Mouse (Mus musculus) embryonic facial prominence, embryonic 11.5 days (tissue): Measurements from ENCODE around the gene Ddx39b. TPM values are rescaled to one million over a fixed set of nuclear protein-coding genes. Genes with fewer than 3 reads are reported as not detected.
A peak's percentile ranks its signal among the peaks of the same experiment; 100 is the strongest.
"Not testable (repeated sequence)": the region's sequence is repeated elsewhere in the genome, so short reads cannot be mapped to it uniquely, and the experiment has no call there.

ENCODE experiments used
- ATAC-seq: fragments of 200-750 bp; cut with Nextera tagmentation; replicated peaks from 2 replicates; pipeline ENCODE4 v1.8.0; 2017; ENCODE audit warnings: low read depth; ENCODE audit not compliant: insufficient number of reproducible peaks, low FRiP score, low TSS enrichment
- DNase-seq: peaks from one replicate; pipeline ENCODE4 v3.0.0-alpha.2; 2015; ENCODE audit warnings: low spot score
- H3K27ac ChIP-seq: fragments of 300-500 bp; sonication (generic); replicated peaks from 2 replicates; pipeline ENCODE4 v1.5.1; 2014; ENCODE audit warnings: mild to moderate bottlenecking, low read depth, low read length, control low read depth
- H3K27me3 ChIP-seq: fragments of 300-500 bp; sonication (generic); 2 replicates; pipeline ENCODE4 v1.6.1; 2014; ENCODE audit warnings: mild to moderate bottlenecking, low read length, moderate library complexity, mixed read lengths; ENCODE audit not compliant: control insufficient read depth, insufficient read depth
- H3K36me3 ChIP-seq: fragments of 300-500 bp; sonication (generic); replicated peaks from 2 replicates; pipeline ENCODE4 v1.6.1; 2014; ENCODE audit warnings: low read depth, mild to moderate bottlenecking, low read length, moderate library complexity, mixed read lengths; ENCODE audit not compliant: control insufficient read depth, insufficient read depth
- H3K4me1 ChIP-seq: fragments of 300-500 bp; sonication (generic); 2 replicates; pipeline ENCODE4 v1.6.1; 2014; ENCODE audit warnings: low read length, mixed read lengths; ENCODE audit not compliant: control insufficient read depth, insufficient read depth
- H3K4me2 ChIP-seq: fragments of 300-500 bp; sonication (generic); 2 replicates; pipeline ENCODE4 v1.6.1; 2014; ENCODE audit warnings: low read depth, mild to moderate bottlenecking, control low read depth, low read length, moderate library complexity
- H3K4me3 ChIP-seq: fragments of 300-500 bp; sonication (generic); 2 replicates; pipeline ENCODE4 v1.5.1; 2014; ENCODE audit warnings: low read depth, low read length, control low read depth
- H3K9ac ChIP-seq: fragments of 300-500 bp; sonication (generic); replicated peaks from 2 replicates; pipeline ENCODE4 v1.6.1; 2014; ENCODE audit warnings: mild to moderate bottlenecking, control low read depth, low read length
- H3K9me3 ChIP-seq: fragments of 300-500 bp; sonication (generic); replicated peaks from 2 replicates; pipeline ENCODE4 v1.6.1; 2016; ENCODE audit warnings: mild to moderate bottlenecking, low read length, inconsistent platforms, mixed read lengths; ENCODE audit not compliant: control insufficient read depth
- WGBS: fragments of 180-500 bp; shearing (Covaris S2); extraction: QIAGEN DNeasy Blood & Tissue Kit; methylation state at CpG from one replicate; pipeline ENCODE4 v1.1.7; 2014; 5-methylcytosine and 5-hydroxymethylcytosine counted together
- polyA plus RNA-seq: library from polyadenylated mRNA; unstranded; fragments of >200 nt; fragmentation: Nextera tagmentation; extraction: Ambion mirVana; gene quantifications from 2 replicates; pipeline ENCODE4 v1.2.1, GENCODE M21; 2014

Ddx39b gene
- polyA plus RNA-seq, 1 experiment from 2014 or later = 664 TPM

DNA sequence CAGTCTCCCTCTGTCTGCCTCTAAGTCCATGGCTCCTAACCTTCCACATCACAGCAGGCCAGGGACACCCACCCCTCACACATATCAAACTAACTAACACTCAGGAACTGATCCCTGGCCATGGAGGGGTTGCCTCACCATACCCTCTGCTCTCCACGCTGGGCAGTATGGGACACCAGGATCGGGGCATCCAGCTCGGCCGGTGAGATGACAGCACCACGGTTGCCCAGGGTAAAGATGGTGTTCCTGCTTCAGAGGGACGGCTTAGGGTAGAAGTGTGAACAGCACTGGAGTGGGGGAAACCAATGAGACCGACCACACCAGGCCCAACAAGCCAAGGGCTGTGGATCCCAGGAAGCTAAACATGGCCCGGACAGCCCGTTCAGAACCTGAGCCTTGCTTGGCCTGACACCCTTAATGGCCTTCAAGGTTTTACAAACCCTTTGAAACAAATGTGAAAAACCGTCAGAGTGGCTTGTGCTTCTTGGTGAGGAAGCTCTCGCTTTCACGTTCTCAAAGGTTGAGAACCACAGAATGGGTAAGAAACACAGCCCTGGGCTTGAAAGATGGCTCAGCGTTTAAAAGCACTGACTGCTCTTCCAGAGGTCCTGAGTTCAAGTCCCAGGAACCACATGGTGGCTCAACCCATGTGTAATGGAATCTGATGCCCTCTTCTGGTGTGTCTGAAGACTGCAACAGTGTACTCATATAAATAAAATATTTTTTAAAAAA, 37.6 kb downstream of the Ddx39b start:
- no peaks in the 10 kb centered on the region for H3K4me1 ChIP-seq
- DNase-seq (no peak), ATAC-seq (no peak)
- no peak overlapping the region for H3K4me3 ChIP-seq
- no peak overlapping the region for H3K4me2 ChIP-seq
- H3K9ac ChIP-seq = no peak overlapping the region
- 88% methylated on average over 13 of the region's 13 CpGs for whole genome bisulfite sequencing
- H3K36me3 ChIP-seq = no peaks in the 10 kb centered on the region
- H3K27ac ChIP-seq = no peak overlapping the region
- H3K9me3 ChIP-seq = no peaks in the 10 kb centered on the region
- H3K27me3 ChIP-seq = no peaks in the 10 kb centered on the region

DNA sequence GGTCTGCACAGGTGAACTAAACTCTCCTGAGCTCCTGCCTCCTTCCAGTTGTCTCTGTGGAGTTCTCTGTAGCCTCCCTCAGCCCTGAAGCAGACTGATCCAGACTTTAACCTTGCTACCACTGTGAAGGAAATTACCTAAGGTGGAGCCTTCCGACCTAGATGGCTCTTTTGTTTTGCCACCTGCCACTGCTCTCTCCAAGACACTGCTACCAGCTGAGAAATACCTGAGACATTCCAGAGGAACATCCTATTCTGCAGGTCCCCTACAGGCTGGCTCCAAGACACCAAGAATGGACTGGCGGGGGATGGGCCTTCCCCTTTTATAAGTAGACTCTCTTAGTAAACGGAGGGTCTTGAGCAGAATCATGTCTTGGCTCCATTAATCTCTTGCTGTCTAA, 38.7 kb downstream of the Ddx39b start:
- no peaks in the 10 kb centered on the region for H3K27me3 ChIP-seq
- DNase-seq (no peak), ATAC-seq (no peak)
- H3K4me3 ChIP-seq = no peak overlapping the region
- no peaks in the 10 kb centered on the region for H3K36me3 ChIP-seq
- no peak overlapping the region for H3K9ac ChIP-seq
- no peak overlapping the region for H3K4me2 ChIP-seq
- H3K4me1 ChIP-seq = no peaks in the 10 kb centered on the region
- H3K9me3 ChIP-seq = no peaks in the 10 kb centered on the region
- 71% methylated on average over 3 of the region's 3 CpGs for WGBS
- H3K27ac ChIP-seq = no peak overlapping the region

DNA sequence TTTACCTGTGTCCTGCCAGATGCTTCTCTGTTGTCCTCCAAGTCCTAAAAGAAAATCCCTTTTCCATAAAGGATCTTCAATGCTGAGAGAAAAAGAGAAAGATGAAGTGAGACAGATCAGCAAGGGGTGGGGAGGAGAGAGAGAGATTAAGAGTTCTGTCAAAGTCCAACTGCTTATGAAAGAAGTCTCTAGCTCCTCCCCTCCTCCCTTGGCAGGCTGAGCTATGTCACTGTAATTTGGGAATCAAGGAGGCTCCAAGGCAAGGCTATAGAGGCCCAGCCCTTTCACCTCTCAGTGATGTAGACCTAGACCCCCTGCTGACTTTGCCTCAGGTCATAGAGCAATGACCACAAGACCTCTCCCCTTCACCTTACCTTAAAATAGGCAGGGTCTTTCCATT, 43.9 kb downstream of the Ddx39b start:
- no peak overlapping the region for H3K27ac ChIP-seq
- DNase-seq = no peak
- H3K4me3 ChIP-seq = no peak overlapping the region
- H3K36me3 ChIP-seq = no peaks in the 10 kb centered on the region
- H3K9me3 ChIP-seq = no peaks in the 10 kb centered on the region
- H3K9ac ChIP-seq = no peak overlapping the region
- no peak for ATAC-seq
- no peaks in the 10 kb centered on the region for H3K4me1 ChIP-seq
- no peak overlapping the region for H3K4me2 ChIP-seq
- no peaks in the 10 kb centered on the region for H3K27me3 ChIP-seq

GRCm38 (mm10) chr17:35295796-35296195, 54.2 kb downstream of the Ddx39b start:
- not testable (repeated sequence) for H3K27ac ChIP-seq, H3K9me3 ChIP-seq, H3K4me2 ChIP-seq, ATAC-seq, H3K4me1 ChIP-seq, H3K27me3 ChIP-seq, H3K4me3 ChIP-seq, H3K9ac ChIP-seq, H3K36me3 ChIP-seq
- peak; percentile 57 for DNase-seq
- 3% methylated on average over 5 of the region's 5 CpGs for WGBS

DNA sequence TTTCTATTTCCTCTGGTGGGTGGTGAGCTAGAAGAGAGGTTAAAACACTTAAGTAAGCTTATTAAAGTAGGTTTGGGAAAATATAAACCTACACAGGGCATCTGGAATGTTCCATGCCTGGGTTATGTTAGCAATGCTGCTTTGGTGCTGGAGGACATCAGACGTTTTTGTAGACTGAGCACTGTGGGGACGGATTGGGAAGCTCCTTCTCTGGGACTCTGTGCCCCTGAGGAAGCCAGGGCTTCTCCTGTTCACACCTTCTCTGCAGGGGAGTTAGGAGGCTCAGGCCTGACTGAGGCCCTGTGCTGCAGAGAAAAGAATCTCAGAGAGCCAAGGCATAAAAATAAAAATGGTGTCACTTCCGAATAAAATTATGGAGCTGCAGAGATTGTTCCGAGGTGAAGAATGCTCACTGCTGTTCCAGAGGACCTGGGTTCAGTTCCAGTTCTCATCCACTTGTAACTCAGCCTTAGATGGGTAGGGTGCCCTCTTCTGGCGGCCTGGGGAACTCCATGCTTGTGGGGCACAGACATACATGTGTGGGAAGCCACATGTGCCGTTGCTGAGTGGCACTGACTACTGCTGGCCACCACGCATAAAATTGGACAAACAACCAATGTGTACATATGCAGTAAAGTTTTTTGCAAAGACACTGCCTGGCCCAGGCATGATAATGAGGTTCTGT, 58.9 kb downstream of the Ddx39b start:
- H3K4me3 ChIP-seq, H3K27me3 ChIP-seq, ATAC-seq, H3K36me3 ChIP-seq, H3K9me3 ChIP-seq, DNase-seq, H3K4me2 ChIP-seq, H3K27ac ChIP-seq, H3K9ac ChIP-seq, H3K4me1 ChIP-seq: not testable (repeated sequence)
- 85% methylated on average over 7 of the region's 7 CpGs for WGBS

DNA sequence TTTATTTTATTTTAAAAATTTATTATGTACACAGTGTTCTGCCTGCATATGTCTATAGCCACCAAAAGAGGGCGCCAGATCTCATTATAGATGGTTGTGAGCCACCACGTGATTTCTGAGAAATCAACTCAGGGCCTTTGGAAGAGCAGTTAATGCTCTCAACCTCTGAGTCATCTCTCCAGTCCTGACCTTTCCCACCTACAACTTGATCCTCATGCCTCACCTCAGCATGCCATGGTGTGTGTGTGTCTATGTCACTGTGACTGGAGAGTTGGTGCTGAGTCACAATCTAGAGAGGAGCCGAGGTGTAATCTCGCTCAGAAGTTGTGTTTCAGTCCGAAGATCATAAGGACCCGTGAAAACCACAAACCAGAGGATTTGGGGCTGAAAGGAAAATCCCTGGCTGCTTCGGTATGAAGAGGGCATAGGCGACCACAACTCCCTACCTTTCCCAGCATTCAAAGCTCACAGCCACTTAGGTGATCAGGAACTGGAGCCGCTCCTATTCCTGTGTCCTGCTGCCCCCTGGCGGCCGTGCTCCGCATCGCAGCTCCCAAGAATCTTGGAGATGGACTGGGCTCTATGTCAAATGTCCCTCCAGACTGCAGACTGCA, 60.2 kb downstream of the Ddx39b start:
- Histone ChIP-seq H3K36me3 (no peaks in the 10 kb centered on the region), H3K27ac (no peak overlapping the region), H3K4me1 (no peaks in the 10 kb centered on the region), H3K27me3 (no peaks in the 10 kb centered on the region), H3K4me3 (no peak overlapping the region), H3K9ac (no peak overlapping the region), H3K9me3 (no peaks in the 10 kb centered on the region), H3K4me2 (no peak overlapping the region)
- DNase-seq (peak; percentile 78), ATAC-seq (no peak)
- 27% methylated on average over 13 of the region's 13 CpGs for WGBS

GRCm38 (mm10) chr17:35303271-35303670, 61.7 kb downstream of the Ddx39b start:
- WGBS = 72% methylated on average over 2 of the region's 2 CpGs
- no peak for ATAC-seq

More at GRCm38 (mm10) chr17:35303271-35303670, 61.7 kb downstream of the Ddx39b start:
- no peaks in the 10 kb centered on the region for H3K27me3 ChIP-seq
- no peak for DNase-seq
- H3K4me3 ChIP-seq = no peak overlapping the region
- H3K4me1 ChIP-seq = no peaks in the 10 kb centered on the region
- no peak overlapping the region for H3K4me2 ChIP-seq
- no peaks in the 10 kb centered on the region for H3K9me3 ChIP-seq
- no peak overlapping the region for H3K9ac ChIP-seq
- H3K36me3 ChIP-seq = no peaks in the 10 kb centered on the region
- H3K27ac ChIP-seq = no peak overlapping the region
